Mouse (Mus musculus) forebrain, embryonic 15.5 days (tissue): ENCODE data around the gene Ildr2. TPM values are rescaled to one million over a fixed set of nuclear protein-coding genes. Genes with fewer than 3 reads are reported as not detected.
A peak's percentile ranks its signal among the peaks of the same experiment; 100 is the strongest.

Experiments
- ATAC-seq: fragments of 200-750 bp; cut with Nextera tagmentation; replicated peaks from 2 replicates; pipeline ENCODE4 v1.8.0; 2017; ENCODE audit warnings: mild to moderate bottlenecking, moderate TSS enrichment, moderate library complexity
- H3K27ac ChIP-seq: fragments of 300-500 bp; sonication (generic); replicated peaks from 2 replicates; pipeline ENCODE4 v1.5.1; 2015; ENCODE audit warnings: mild to moderate bottlenecking, inconsistent platforms
- H3K27me3 ChIP-seq: fragments of 300-500 bp; sonication (generic); 2 replicates; pipeline ENCODE4 v1.6.1; 2015; ENCODE audit warnings: inconsistent platforms
- H3K36me3 ChIP-seq: fragments of 300-500 bp; sonication (generic); 2 replicates; pipeline ENCODE4 v1.6.1; 2015; ENCODE audit warnings: mild to moderate bottlenecking, inconsistent platforms
- H3K4me1 ChIP-seq: fragments of 300-500 bp; sonication (generic); 2 replicates; pipeline ENCODE4 v1.6.1; 2015; ENCODE audit warnings: inconsistent platforms
- H3K4me2 ChIP-seq: fragments of 300-500 bp; sonication (generic); replicated peaks from 2 replicates; pipeline ENCODE4 v1.6.1; 2015; ENCODE audit warnings: mild to moderate bottlenecking, inconsistent platforms
- H3K4me3 ChIP-seq: fragments of 300-500 bp; sonication (generic); 2 replicates; pipeline ENCODE4 v1.5.1; 2015; ENCODE audit warnings: mild to moderate bottlenecking, inconsistent platforms
- H3K9ac ChIP-seq: fragments of 300-500 bp; sonication (generic); replicated peaks from 2 replicates; pipeline ENCODE4 v1.6.1; 2015; ENCODE audit warnings: mild to moderate bottlenecking, inconsistent platforms
- H3K9me3 ChIP-seq: fragments of 300-500 bp; sonication (generic); 2 replicates; pipeline ENCODE4 v1.6.1; 2016; ENCODE audit warnings: inconsistent platforms
- WGBS: fragments of 180-500 bp; shearing (Covaris S2); methylation state at CpG from one replicate; pipeline ENCODE4 v1.1.7; 2015; ENCODE audit warnings: mixed read lengths; 5-methylcytosine and 5-hydroxymethylcytosine counted together
- polyA plus RNA-seq: library from polyadenylated mRNA; unstranded; fragments of >200 nt; fragmentation: Nextera tagmentation; extraction: Ambion mirVana; gene quantifications from 2 replicates; pipeline ENCODE4 v1.2.1, GENCODE M21; 2015

Gene Ildr2
- polyA plus RNA-seq, 1 experiment from 2014 or later = 3.5 TPM

DNA sequence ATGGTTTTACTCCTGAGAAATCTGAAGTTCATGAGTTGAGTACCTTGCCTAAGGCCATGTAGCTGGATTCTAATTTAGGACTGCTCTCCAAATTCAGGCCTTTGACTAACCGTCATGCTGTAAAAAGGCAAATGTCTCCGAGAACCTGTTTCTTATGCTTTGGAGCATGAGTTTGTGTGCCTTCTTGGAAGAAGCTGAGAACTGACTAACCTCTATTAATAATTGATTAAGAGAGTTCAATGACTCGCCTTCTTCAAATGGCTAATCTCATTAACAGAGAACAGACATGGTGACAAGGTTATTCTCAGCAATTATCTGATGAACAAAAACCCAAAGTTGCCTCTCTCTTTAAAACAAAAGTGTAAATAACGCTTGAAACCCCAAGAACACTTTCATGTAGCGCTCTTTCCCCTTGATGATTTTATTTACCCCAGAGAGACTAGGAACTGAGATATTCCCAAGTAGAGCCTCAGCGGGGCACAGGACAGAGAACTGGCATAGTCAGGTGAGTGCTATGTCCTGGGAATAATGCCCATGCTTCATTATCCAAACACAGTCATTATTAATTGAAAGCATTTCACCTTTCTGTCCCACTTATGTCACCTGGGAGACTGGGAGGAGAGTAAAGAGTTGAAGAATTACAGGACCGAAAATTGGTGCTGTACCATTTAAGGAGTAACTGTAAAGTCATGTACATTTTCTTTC, 12.2 kb downstream of the Ildr2 start:
- Histone ChIP-seq H3K27me3 (no peaks in the 10 kb centered on the region), H3K4me3 (no peak overlapping the region), H3K4me2 (no peak overlapping the region), H3K4me1 (no peaks in the 10 kb centered on the region), H3K27ac (no peak overlapping the region), H3K36me3 (0 out of 2 replicates have a peak, but pooled peaks cover 3% of the 10 kb centered on the region), H3K9me3 (no peaks in the 10 kb centered on the region), H3K9ac (no peak overlapping the region)
- no peak for ATAC-seq
- 78% methylated on average over 7 of the region's 7 CpGs for WGBS

DNA sequence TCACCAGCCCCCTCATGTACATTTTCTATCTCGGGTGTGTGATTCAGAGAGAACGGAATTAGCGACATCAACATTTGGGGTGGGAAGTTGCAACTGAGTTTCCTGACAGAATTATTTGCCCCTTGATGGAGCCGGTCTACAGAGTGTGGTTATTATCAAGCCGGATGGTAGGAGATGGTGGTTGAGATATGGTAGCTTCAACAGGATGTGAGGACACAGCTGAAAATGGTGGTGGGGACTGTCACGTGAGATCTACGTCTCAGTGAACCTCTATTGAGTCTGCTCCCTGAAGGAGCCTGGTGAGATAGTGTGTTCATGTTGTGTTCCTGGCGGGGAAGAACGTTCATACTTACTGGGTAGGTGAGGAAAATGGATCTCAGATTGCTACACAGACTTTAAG, 13.0 kb downstream of the Ildr2 start:
- Histone ChIP-seq H3K4me2 (no peak overlapping the region), H3K4me1 (no peaks in the 10 kb centered on the region), H3K9me3 (no peaks in the 10 kb centered on the region), H3K36me3 (0 out of 2 replicates have a peak, but pooled peaks cover 3% of the 10 kb centered on the region), H3K4me3 (no peak overlapping the region), H3K9ac (no peak overlapping the region), H3K27ac (no peak overlapping the region), H3K27me3 (no peaks in the 10 kb centered on the region)
- WGBS = 96% methylated on average over 9 of the region's 9 CpGs
- no peak for ATAC-seq

DNA sequence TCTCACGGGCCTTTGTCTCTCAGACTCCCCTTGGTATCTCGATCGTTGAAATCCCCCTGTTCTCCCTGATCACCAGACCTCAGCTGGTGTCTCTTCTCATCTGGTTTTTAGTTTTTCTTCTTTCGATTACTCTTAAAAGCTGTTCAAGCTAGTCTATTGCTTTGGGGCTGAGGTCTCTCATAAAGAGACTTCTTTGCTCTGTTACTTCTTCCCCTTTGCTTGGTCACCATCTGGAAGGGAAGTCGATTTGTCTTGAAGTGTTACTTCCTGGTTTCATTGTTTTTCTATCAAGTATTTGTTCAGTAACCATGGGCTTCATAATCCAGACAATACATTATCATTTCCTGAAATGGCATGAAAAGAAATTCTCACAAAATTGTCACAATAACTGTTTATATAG, 14.3 kb downstream of the Ildr2 start:
- H3K27ac ChIP-seq = no peak overlapping the region
- no peaks in the 10 kb centered on the region for H3K27me3 ChIP-seq
- 92% methylated on average over 5 of the region's 5 CpGs for WGBS
- H3K4me3 ChIP-seq = no peak overlapping the region
- no peak overlapping the region for H3K4me2 ChIP-seq
- 0 out of 2 replicates have a peak, but pooled peaks cover 3% of the 10 kb centered on the region for H3K36me3 ChIP-seq
- H3K9ac ChIP-seq = no peak overlapping the region
- no peaks in the 10 kb centered on the region for H3K9me3 ChIP-seq
- H3K4me1 ChIP-seq = no peaks in the 10 kb centered on the region
- ATAC-seq = no peak

DNA sequence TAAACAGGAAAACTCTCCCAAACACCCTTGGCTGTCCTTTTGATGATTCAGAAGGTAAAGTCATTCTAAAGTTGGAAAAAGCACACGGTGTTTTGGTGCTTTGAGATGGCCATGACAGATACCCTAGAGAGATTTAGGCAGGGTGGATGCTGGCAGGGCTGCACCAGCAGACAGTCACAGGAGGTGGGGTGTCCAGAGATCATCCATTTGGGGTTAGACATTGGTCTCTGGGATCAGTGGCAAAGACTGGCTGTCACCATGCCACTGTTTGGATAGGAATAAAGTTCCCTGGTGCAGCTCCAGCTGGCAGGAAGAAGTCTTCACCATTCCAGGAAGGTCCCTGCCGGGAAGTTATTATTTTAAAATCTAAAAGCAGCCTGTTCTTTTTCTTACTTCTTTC, 24.8 kb downstream of the Ildr2 start:
- ATAC-seq = no peak
- Histone ChIP-seq H3K36me3 (no peaks in the 10 kb centered on the region), H3K4me3 (no peak overlapping the region), H3K9ac (no peak overlapping the region), H3K27me3 (no peaks in the 10 kb centered on the region), H3K4me2 (no peak overlapping the region), H3K9me3 (no peaks in the 10 kb centered on the region), H3K27ac (peak overlapping the region; percentile 2; the same call in 1 of the 2 replicates), H3K4me1 (peaks cover 56% of the 10 kb centered on the region)
- 11% methylated on average over 2 of the region's 2 CpGs for WGBS

DNA sequence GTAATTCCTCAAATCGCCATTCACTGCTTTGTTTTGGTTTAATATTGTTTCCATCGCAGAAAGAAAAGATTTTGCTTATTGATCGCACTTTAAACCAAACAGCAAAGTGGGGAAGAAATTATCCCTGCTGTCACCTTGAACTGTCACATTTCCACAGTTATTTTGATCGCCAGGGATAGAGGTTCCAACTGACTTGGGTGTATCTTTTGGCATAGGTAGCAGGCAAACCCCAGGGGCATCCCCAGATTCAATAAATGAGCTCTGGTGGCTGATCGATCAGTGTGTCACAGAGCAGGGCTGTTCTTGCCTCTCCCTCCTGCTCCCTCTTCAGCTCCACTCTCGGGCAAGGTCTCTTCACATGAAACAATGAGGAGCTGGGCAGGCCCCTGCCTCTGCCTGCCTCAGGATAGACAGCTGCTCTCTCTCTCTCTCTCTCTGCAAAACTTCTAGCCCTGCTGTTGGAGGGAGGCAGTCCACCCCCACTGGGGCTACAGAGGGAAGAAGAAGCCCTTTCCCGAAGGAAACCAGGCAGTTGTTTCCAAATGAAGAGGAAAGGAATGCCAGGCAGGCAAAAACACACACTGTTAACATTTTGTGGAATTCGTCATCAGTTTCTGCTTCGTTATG, 25.8 kb downstream of the Ildr2 start:
- Histone ChIP-seq H3K4me2 (peak overlapping the region; percentile 14), H3K4me1 (peaks cover 63% of the 10 kb centered on the region), H3K27ac (peak overlapping the region; percentile 85), H3K9ac (peak overlapping the region; percentile 22), H3K4me3 (no peak overlapping the region), H3K27me3 (no peaks in the 10 kb centered on the region), H3K36me3 (no peaks in the 10 kb centered on the region), H3K9me3 (no peaks in the 10 kb centered on the region)
- WGBS = 10% methylated on average over 9 of the region's 9 CpGs
- 0 out of 2 replicates have a peak, but pooled peaks have one; percentile 4 for ATAC-seq

DNA sequence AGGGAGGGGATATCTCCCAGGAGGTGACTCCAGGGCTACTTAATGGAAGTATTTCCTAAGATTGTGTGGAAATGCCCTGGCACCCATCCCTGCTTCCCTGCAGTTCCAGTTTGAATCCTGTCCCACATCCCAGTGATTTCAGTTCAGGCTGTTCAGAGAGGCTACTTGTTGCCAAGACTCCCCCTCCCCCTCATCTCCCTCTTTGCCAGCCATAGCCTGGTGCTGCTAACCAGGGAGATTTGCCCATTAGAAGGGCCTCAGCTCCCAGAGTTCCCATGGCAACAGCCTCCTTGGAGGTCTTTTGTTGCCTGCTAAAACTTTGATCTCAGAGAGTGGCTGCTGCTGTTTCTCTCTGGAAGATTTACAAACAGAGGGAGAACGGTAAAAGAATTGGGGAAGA, 26.6 kb downstream of the Ildr2 start:
- peak; percentile 84 for ATAC-seq
- Histone ChIP-seq H3K4me2 (peak overlapping the region; percentile 14), H3K9me3 (no peaks in the 10 kb centered on the region), H3K9ac (no peak overlapping the region), H3K4me3 (no peak overlapping the region), H3K27me3 (no peaks in the 10 kb centered on the region), H3K27ac (peak overlapping the region; percentile 85), H3K36me3 (no peaks in the 10 kb centered on the region), H3K4me1 (peaks cover 72% of the 10 kb centered on the region)
- 4% methylated on average over 1 of the region's 1 CpGs for WGBS

DNA sequence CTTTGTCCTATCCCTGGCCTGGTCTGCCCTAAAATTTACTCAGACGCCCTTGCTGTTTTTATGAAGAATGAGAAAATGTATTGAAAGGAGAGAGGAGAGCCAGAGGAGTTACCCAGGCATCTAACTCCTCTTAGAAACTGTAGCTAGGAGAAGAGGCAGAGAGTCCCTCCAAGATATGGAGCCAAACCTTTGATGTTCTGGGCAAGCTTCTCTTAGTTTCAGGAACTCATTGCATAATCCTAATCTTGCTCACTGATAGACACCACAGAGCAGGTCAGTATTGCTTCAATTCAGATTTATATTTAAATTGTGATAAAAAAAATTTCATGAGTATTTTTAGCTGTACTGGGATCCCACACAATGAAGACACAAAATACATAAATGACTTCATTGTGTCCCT, 27.3 kb downstream of the Ildr2 start:
- Histone ChIP-seq H3K4me3 (no peak overlapping the region), H3K36me3 (no peaks in the 10 kb centered on the region), H3K9me3 (no peaks in the 10 kb centered on the region), H3K27ac (peak overlapping the region; percentile 85), H3K27me3 (no peaks in the 10 kb centered on the region), H3K4me1 (peaks cover 79% of the 10 kb centered on the region), H3K9ac (no peak overlapping the region), H3K4me2 (peak overlapping the region; percentile 14; the same call in 1 of the 2 replicates)
- no peak for ATAC-seq
- 3% methylated on average over 1 of the region's 1 CpGs for WGBS

DNA sequence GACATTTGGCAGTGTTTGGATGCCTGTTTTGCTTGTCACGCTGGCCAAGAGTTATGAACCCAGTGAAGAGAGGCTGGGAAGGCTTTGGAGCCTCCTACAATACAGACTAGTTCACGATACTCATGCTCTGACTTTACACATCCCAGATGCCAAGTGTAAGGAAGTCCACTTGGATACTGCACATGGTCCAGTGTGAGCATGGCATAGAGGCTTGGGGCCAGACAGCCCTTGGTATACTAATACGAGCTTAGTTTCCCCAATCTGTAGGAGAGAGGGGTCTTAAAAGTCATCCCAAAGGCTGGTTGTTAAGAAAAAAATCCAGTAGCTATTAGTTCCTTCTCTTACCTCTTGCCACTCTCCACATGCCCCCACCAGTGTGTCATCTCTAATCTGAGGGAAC, 27.9 kb downstream of the Ildr2 start:
- Histone ChIP-seq H3K9ac (no peak overlapping the region), H3K9me3 (no peaks in the 10 kb centered on the region), H3K4me2 (no peak overlapping the region), H3K4me1 (peaks cover 85% of the 10 kb centered on the region), H3K27ac (peak overlapping the region; percentile 85), H3K36me3 (no peaks in the 10 kb centered on the region), H3K4me3 (no peak overlapping the region), H3K27me3 (no peaks in the 10 kb centered on the region)
- ATAC-seq = no peak
- WGBS = 13% methylated on average over 3 of the region's 3 CpGs

DNA sequence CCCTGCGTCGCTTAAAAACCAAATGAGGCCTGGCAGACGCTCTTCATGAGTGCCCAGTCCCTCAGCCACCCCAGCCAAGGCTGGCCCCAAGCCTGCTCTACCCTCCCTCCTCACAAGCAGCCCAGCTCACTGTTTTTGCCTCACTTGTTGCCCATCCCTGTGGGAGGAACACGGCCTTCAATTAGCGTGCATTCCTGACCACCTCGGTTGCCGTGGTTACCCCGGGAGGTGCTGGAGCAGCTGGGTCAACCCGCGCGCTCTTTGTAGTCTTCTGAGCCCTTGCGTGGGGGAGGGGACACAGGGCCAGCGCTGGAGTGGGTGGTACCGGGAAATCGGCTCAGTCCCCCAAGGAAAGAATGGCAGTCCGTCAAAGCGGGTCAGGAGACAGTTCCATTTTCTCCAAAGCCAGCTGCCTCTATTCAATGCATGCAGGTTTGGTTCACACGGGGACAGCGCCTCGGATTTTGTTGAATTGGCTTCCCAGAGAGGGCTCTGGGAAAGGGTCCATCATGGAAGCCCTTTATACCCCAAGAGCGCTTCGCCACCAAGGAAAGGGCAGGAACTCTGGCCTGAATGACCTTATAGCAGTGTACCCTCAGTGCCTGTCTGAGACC, 28.8 kb downstream of the Ildr2 start:
- Histone ChIP-seq H3K4me2 (peak overlapping the region; percentile 39), H3K27ac (peak overlapping the region; percentile 85), H3K4me3 (peak overlapping the region; percentile 12; the same call in 1 of the 2 replicates), H3K4me1 (peaks cover 89% of the 10 kb centered on the region), H3K36me3 (no peaks in the 10 kb centered on the region), H3K27me3 (no peaks in the 10 kb centered on the region), H3K9ac (no peak overlapping the region), H3K9me3 (no peaks in the 10 kb centered on the region)
- peak; percentile 84 for ATAC-seq
- WGBS = 2% methylated on average over 22 of the region's 22 CpGs

DNA sequence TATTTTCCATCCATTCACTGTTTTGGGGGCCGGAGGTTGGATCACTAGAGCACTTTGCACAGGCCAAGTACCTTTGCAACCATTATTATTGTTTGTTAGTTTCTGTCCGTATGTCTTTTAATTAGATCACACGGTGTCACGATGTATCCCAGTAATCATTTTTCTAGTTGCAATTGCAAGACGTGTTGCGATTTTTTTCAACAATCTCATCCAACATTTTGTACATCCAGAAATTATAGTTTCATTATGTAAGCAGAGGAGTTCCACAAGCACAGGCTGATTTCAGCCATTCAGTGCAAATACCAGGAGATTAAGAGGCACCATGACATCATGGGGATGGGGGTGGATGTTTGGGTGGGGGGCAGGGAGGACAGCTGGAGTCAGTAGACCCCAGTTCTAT, 29.5 kb downstream of the Ildr2 start:
- Histone ChIP-seq H3K27me3 (no peaks in the 10 kb centered on the region), H3K27ac (peak overlapping the region; percentile 85), H3K4me1 (peaks cover 85% of the 10 kb centered on the region), H3K9ac (no peak overlapping the region), H3K4me3 (no peak overlapping the region), H3K9me3 (no peaks in the 10 kb centered on the region), H3K36me3 (no peaks in the 10 kb centered on the region), H3K4me2 (no peak overlapping the region)
- 36% methylated on average over 6 of the region's 6 CpGs for WGBS
- ATAC-seq = no peak

DNA sequence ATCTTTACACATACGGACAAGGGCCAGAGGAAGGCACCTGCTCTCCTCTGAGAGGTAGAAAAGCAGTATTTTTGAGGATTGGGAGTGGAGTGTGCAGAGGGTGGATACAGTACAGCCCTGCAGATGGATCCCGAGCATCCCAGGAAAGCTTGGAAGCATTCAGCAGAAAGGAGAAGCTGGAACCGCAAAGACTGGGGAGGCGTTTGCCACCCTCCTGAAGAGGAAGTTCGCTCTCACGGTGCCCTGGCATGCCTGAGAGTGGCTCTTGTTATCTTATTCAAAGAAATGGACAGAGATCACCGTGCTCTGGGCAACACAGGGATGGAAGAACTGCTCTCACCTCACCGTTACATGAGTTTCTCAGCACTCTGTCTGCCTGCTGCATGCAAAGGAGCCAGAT, 30.5 kb downstream of the Ildr2 start:
- peaks cover 76% of the 10 kb centered on the region for H3K4me1 ChIP-seq
- no peaks in the 10 kb centered on the region for H3K36me3 ChIP-seq
- ATAC-seq = no peak
- H3K27ac ChIP-seq = peak overlapping the region; percentile 75
- H3K4me2 ChIP-seq = no peak overlapping the region
- H3K9ac ChIP-seq = no peak overlapping the region
- no peaks in the 10 kb centered on the region for H3K27me3 ChIP-seq
- H3K4me3 ChIP-seq = no peak overlapping the region
- 46% methylated on average over 8 of the region's 8 CpGs for WGBS
- H3K9me3 ChIP-seq = no peaks in the 10 kb centered on the region

DNA sequence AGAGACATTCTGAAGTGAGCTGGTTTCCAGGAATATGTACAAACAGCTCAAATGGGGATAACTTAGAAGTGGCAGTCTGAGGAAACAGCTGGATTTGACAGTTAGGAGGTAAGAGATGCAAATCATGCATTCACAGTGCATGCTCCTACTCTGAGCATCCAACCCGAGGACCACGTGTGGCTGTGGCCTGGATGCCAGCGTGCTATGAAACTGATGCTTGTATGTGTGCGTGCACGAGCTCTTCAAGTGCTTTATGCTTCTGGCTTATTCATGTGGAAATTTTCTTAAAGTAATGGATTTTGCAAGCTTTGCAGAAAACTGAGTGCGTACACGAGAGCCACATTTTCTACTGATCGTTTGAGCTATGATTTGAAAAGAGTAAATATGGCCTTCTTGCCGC, 32.3 kb downstream of the Ildr2 start:
- 29% methylated on average over 9 of the region's 9 CpGs for WGBS
- H3K9ac ChIP-seq = no peak overlapping the region
- ATAC-seq = peak; percentile 29; the same call in 1 of the 2 replicates
- no peak overlapping the region for H3K4me2 ChIP-seq
- H3K27me3 ChIP-seq = no peaks in the 10 kb centered on the region
- no peaks in the 10 kb centered on the region for H3K36me3 ChIP-seq
- H3K9me3 ChIP-seq = no peaks in the 10 kb centered on the region
- H3K4me3 ChIP-seq = no peak overlapping the region
- H3K27ac ChIP-seq = peak overlapping the region; percentile 59
- H3K4me1 ChIP-seq = peaks cover 61% of the 10 kb centered on the region
